Mouse (Mus musculus): ENCODE measurements around the gene Plod3. TPM values are rescaled to one million over a fixed set of nuclear protein-coding genes. Genes with fewer than 3 reads are reported as not detected.

Gene Plod3
- total and polyA plus RNA-seq, 2 experiments from 2014 or later: 21.7 to 55.2 TPM

DNA sequence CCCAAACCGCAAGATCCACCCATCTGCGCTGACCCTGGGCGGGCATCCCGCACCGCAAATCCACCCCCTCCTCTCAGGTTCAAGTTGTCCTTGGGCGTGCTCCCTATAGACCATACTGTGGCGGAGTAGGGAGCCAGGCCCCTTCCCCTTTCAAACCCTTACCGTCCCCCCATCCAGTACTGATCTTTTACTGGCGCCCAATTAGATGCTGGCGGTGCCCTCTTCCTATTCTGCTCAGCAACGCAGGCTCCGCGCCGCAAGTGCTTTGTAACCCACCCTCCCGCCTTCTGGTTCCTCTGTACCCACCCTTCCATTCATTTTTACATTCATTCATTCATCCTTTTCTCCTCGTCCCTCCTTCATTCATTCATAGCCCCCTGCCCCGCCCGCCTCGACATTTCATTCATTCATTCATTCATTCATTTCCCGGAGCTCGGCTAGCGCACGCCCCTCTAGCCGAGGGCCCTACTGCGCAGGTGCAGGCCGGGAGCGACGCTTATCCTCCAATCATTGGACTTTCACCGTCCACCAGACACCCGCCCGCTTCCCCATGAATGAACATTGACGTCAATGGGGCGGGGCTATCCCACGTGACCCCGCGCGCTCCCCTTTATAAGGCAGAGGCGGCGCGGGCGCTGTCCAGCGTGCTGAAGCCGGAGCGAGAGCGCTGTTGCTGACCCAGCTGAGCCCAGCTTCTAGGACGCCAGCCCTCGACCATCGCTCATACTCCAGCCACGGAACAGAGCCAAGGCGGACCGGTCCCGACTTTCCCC is 43.0 kb downstream of the Plod3 start:
- WGBS: 3% methylated on average over 52 of the region's 52 CpGs
- Histone ChIP-seq H3K27ac (ENCODE audit: low read depth, low read length) (peak overlapping the region; percentile 78), H3K36me3 (ENCODE audit: insufficient read depth) (no peaks in the 10 kb centered on the region), H3K9me3 (ENCODE audit: low read length) (no peaks in the 10 kb centered on the region), H3K4me2 (ENCODE audit: low read depth) (peak overlapping the region; percentile 99), H3K4me3 (ENCODE audit: low read depth, low read length) (peak overlapping the region; percentile 53), H3K4me1 (ENCODE audit: insufficient read depth) (no peaks in the 10 kb centered on the region; the same call in 1 of the 2 replicates), H3K9ac (peak overlapping the region; percentile 60), H3K27me3 (ENCODE audit: insufficient read depth, low read length) (peaks cover 36% of the 10 kb centered on the region)
- ATAC-seq (peak; percentile 88), DNase-seq (peak; percentile 98)
- TF ChIP-seq CTCF (IDR thresholded peaks at IDR 0.05; ENCODE audit: low read depth): 0 out of 2 replicates have a peak, but pooled peaks have one; percentile 5

DNA sequence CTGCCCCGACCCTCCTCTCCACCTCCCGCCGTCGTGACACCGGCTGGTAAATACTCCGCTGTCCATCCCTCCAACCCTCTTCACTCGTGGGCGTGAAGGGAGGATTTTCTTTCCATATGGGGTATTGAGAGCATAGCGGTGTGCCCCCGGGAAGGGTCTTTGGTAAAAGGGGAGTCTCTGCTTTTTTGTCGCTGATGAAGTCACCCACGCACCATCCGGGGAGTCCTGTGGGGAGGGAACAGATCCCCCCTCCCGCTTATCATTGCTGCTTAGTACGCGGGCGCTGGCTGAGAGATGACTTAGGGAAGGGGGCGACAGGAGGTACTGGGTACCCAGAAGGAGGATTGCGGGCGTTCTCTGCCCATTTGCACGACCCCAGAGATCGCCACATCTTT is 43.6 kb downstream of the Plod3 start:
- DNase-seq: no peak
- H3K36me3 ChIP-seq (ENCODE audit: insufficient read depth): 0 out of 2 replicates have a peak, but pooled peaks cover 3% of the 10 kb centered on the region
- no peaks in the 10 kb centered on the region for H3K9me3 ChIP-seq (ENCODE audit: low read length)
- H3K4me2 ChIP-seq (ENCODE audit: low read depth): peak overlapping the region; percentile 99
- peak overlapping the region; percentile 54 for H3K27ac ChIP-seq (ENCODE audit: low read depth, low read length)
- no peak for TF ChIP-seq CTCF (IDR thresholded peaks at IDR 0.05; ENCODE audit: low read depth)
- H3K9ac ChIP-seq: peak overlapping the region; percentile 56
- H3K27me3 ChIP-seq (ENCODE audit: insufficient read depth, low read length): peaks cover 35% of the 10 kb centered on the region
- 8% methylated on average over 22 of the region's 22 CpGs for WGBS
- H3K4me1 ChIP-seq (ENCODE audit: insufficient read depth): no peaks in the 10 kb centered on the region; the same call in 1 of the 2 replicates
- ATAC-seq: peak; percentile 7; the same call in 1 of the 2 replicates
- H3K4me3 ChIP-seq (ENCODE audit: low read depth, low read length): peak overlapping the region; percentile 53

DNA sequence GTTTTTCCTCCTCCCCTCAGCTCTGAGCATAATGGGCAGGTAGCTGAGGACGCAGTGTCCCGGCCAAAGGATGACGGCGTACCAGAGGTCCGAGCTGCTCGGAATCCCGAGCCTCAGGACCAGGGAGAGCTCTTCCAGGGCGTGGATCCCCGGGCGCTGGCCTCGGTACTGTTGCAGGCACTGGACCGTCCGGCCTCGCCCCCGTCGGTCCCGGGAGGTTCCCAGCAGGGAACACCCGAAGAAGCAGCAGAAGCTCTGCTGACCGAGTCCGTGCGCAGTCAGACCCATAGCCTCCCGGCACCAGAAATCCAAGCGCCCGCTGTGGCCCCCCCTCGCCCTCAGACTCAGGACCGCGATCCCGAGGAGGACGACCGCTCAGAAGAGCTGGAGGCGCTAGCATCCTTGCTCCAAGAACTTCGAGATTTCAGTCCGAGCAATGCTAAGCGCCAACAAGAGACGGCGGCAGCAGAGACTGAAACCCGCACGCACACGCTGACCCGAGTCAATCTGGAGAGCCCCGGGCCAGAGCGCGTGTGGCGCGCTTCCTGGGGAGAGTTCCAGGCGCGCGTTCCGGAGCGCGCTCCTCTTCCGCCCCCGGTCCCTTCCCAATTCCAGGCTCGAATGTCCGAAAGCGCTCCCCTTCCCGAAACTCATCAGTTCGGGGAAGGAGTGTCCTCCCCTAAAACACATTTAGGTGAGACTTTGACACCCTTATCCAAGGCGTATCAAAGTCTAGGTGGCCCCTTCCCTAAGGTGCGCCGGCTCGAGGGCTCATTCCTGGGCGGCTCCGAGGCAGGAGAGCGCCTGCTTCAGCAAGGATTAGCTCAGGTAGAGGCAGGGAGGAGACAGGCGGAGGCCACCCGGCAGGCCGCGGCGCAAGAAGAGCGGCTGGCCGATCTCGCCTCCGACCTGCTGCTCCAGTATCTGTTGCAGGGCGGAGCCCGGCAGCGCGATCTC is 44.5 kb downstream of the Plod3 start:
- Histone ChIP-seq H3K27ac (ENCODE audit: low read depth, low read length) (peak overlapping the region; percentile 62; the same call in 1 of the 2 replicates), H3K9me3 (ENCODE audit: low read length) (no peaks in the 10 kb centered on the region), H3K4me2 (ENCODE audit: low read depth) (peak overlapping the region; percentile 99), H3K4me3 (ENCODE audit: low read depth, low read length) (peak overlapping the region; percentile 53), H3K36me3 (ENCODE audit: insufficient read depth) (peaks cover 12% of the 10 kb centered on the region), H3K27me3 (ENCODE audit: insufficient read depth, low read length) (peaks cover 30% of the 10 kb centered on the region), H3K4me1 (ENCODE audit: insufficient read depth) (no peaks in the 10 kb centered on the region), H3K9ac (peak overlapping the region; percentile 56)
- ATAC-seq (no peak), DNase-seq (peak; percentile 43)
- TF ChIP-seq CTCF (IDR thresholded peaks at IDR 0.05; ENCODE audit: low read depth): no peak
- 1% methylated on average over 77 of the region's 78 CpGs for WGBS

DNA sequence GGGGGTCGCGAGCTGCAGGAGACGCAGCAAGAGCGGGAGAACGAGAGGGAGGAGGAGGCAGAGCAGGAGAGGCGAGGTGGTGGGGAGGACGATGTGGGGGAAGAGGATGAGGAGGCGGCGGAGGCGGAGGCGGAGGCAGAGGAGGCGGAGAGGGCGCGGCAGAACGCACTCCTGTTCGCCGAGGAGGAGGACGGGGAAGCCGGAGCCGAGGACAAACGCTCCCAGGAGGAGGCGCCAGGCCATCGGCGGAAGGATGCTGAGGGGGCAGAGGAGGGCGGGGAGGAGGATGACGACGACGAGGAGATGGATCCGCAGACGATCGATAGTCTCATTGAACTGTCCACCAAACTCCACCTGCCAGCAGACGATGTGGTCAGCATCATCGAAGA is 45.2 kb downstream of the Plod3 start:
- Histone ChIP-seq H3K4me2 (ENCODE audit: low read depth) (peak overlapping the region; percentile 99), H3K36me3 (ENCODE audit: insufficient read depth) (peaks cover 19% of the 10 kb centered on the region), H3K4me3 (ENCODE audit: low read depth, low read length) (peak overlapping the region; percentile 53), H3K27me3 (ENCODE audit: insufficient read depth, low read length) (peaks cover 23% of the 10 kb centered on the region), H3K27ac (ENCODE audit: low read depth, low read length) (peak overlapping the region; percentile 62; the same call in 1 of the 2 replicates), H3K9me3 (ENCODE audit: low read length) (no peaks in the 10 kb centered on the region), H3K9ac (peak overlapping the region; percentile 56), H3K4me1 (ENCODE audit: insufficient read depth) (no peaks in the 10 kb centered on the region)
- ATAC-seq (peak; percentile 7; the same call in 1 of the 2 replicates), DNase-seq (peak; percentile 61)
- WGBS: 0% methylated on average over 33 of the region's 33 CpGs
- TF ChIP-seq CTCF (IDR thresholded peaks at IDR 0.05; ENCODE audit: low read depth): peak; percentile 54

DNA sequence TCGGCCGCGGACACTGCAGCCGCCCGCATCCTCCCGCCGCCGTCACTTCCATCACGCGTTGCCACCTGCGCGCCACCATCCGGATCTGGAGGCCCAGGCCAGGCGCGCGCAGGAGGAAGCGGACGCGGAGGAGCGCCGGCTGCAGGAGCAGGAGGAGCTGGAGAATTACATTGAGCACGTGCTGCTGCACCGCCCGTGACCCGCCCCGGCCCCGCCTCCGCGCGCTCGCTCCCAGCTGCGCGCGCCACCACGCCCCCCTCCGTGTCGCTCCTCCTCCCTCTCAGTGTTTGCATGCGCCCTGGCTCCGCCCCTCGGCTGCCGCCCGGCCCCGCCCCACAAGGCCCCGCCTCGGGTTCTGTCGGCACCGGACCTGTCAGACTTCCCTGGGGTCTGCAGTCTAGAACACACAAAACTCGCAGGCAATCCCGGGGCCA is 45.8 kb downstream of the Plod3 start:
- ATAC-seq (peak; percentile 66), DNase-seq (peak; percentile 83)
- Histone ChIP-seq H3K9ac (peak overlapping the region; percentile 56), H3K4me3 (ENCODE audit: low read depth, low read length) (peak overlapping the region; percentile 53), H3K27ac (ENCODE audit: low read depth, low read length) (peak overlapping the region; percentile 62; the same call in 1 of the 2 replicates), H3K36me3 (ENCODE audit: insufficient read depth) (peaks cover 25% of the 10 kb centered on the region), H3K4me2 (ENCODE audit: low read depth) (peak overlapping the region; percentile 99), H3K4me1 (ENCODE audit: insufficient read depth) (no peaks in the 10 kb centered on the region), H3K27me3 (ENCODE audit: insufficient read depth, low read length) (peaks cover 20% of the 10 kb centered on the region), H3K9me3 (ENCODE audit: low read length) (no peaks in the 10 kb centered on the region)
- 6% methylated on average over 45 of the region's 49 CpGs for WGBS
- no peak for TF ChIP-seq CTCF (IDR thresholded peaks at IDR 0.05; ENCODE audit: low read depth)

DNA sequence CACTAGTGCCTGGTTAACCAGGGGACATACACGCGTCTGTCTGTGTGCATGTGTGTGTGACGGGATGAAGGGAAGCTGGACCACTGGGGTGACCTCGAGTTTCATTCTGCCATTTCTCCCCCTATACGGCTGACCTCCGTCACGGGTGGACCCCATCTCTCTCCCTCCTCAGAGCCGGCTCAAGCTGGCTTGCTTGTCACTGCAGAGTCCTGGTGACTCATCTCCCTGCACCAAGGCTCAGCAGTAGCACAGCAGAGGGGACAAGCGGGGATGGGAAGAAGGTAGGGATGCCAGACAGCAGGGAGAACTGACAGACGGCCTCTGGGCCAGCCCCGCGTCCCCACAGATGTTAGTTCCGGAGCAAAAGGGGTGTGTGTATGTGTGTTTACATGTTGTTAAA is 49.4 kb downstream of the Plod3 start:
- Histone ChIP-seq H3K9me3 (ENCODE audit: low read length) (no peaks in the 10 kb centered on the region), H3K4me3 (ENCODE audit: low read depth, low read length) (no peak overlapping the region), H3K27ac (ENCODE audit: low read depth, low read length) (no peak overlapping the region), H3K4me2 (ENCODE audit: low read depth) (no peak overlapping the region), H3K36me3 (ENCODE audit: insufficient read depth) (peaks cover 48% of the 10 kb centered on the region), H3K27me3 (ENCODE audit: insufficient read depth, low read length) (peaks cover under 1% of the 10 kb centered on the region; the same call in 1 of the 2 replicates), H3K9ac (no peak overlapping the region), H3K4me1 (ENCODE audit: insufficient read depth) (no peaks in the 10 kb centered on the region)
- WGBS: 88% methylated on average over 13 of the region's 13 CpGs
- TF ChIP-seq CTCF (IDR thresholded peaks at IDR 0.05; ENCODE audit: low read depth): no peak
- DNase-seq (no peak), ATAC-seq (no peak)
